ENCODE assay signal across 14 mouse cellular contexts in genomic region chr9:78513776-78514500, GRCm38 (mm10). TPM values are rescaled to one million over a fixed set of nuclear protein-coding genes. Genes with fewer than 3 reads are reported as not detected.
A peak's percentile ranks its signal among the peaks of the same experiment; 100 is the strongest.
DNase-seq lines count a peak whose midpoint lies in the region; ATAC-seq and TF ChIP-seq lines count a peak whose summit lies in the region.
"Had no signal": no experiment of that assay in that cellular context is flagged by ENCODE, and none has a peak within 500 bp of the region (broad histone marks: within the 10 kb centered on the region; RNA-seq: fewer than 3 reads in every experiment).

No protein-coding gene starts in this region.

- no peak overlapping the region for H3K4me2 ChIP-seq in heart, postnatal 0 days (ENCODE audit: low read depth, low read length)
- H3K4me2 ChIP-seq: hindbrain, embryonic 14.5 days; neural tube, embryonic 12.5 days; stomach, embryonic 15.5 days had no signal

- peak; percentile 94; the same call in 1 of the 2 replicates for TF ChIP-seq EP300 in heart, postnatal 0 days (IDR thresholded peaks at IDR 0.05; ENCODE audit: low read depth)

- ATAC-seq in granulocyte monocyte progenitor cell, adult 5-6 weeks (replicated peaks; ENCODE audit: poor library complexity, severe bottlenecking): peak; percentile 30; the same call in 1 of the 2 replicates
- peak; percentile 94 for ATAC-seq in heart, postnatal 0 days (ENCODE audit: insufficient read depth, low read depth)

- peak overlapping the region; percentile 98 for H3K27ac ChIP-seq in heart, postnatal 0 days (ENCODE audit: low read depth)
- H3K27ac ChIP-seq: hindbrain, embryonic 14.5 days; liver, embryonic 14.5 days; neural tube, embryonic 12.5 days; stomach, embryonic 15.5 days had no signal

- no peak for TF ChIP-seq CTCF in heart, postnatal 0 days (IDR thresholded peaks at IDR 0.05; ENCODE audit: low read depth)

- H3K36me3 ChIP-seq in heart, postnatal 0 days (replicated peaks; ENCODE audit: control insufficient read depth, insufficient read depth, low read length): no peaks in the 10 kb centered on the region
- H3K36me3 ChIP-seq: neural tube, embryonic 12.5 days; stomach, embryonic 15.5 days had no signal

- WGBS in heart, postnatal 0 days: 33% methylated on average over 6 of the region's 6 CpGs

- peak; percentile 92 for DNase-seq in 3T3-L1 (ENCODE audit: low read depth, low spot score)
- peak; percentile 77 for DNase-seq in Muller cell, postnatal 12 days (ENCODE audit: inconsistent ontology term)
- DNase-seq in heart, postnatal 0 days (ENCODE audit: low spot score): peak; percentile 93
- DNase-seq in lung, adult 18-20 months: no peak
- DNase-seq in urinary bladder, adult 18-20 months (ENCODE audit: low spot score in 2 of 2): no peak
- DNase-seq in cerebellum, postnatal 14 days: no peak
- DNase-seq in embryo, embryonic 10 days (ENCODE audit: low spot score): no peak
- DNase-seq: cerebellum, adult 9-11 months; layer of hippocampus, postnatal 36 days had no signal

- no peak overlapping the region for H3K4me3 ChIP-seq in heart, postnatal 0 days (ENCODE audit: low read depth, low read length)
- H3K4me3 ChIP-seq: neural tube, embryonic 12.5 days; stomach, embryonic 15.5 days had no signal

- H3K27me3 ChIP-seq in heart, postnatal 0 days (ENCODE audit: control insufficient read depth, insufficient read depth, low read length): no peaks in the 10 kb centered on the region
- H3K27me3 ChIP-seq: neural tube, embryonic 12.5 days; stomach, embryonic 15.5 days had no signal

- no peak overlapping the region for H3K9ac ChIP-seq in heart, postnatal 0 days (replicated peaks; ENCODE audit: low read depth, low read length)
- H3K9ac ChIP-seq: hindbrain, embryonic 14.5 days; liver, embryonic 14.5 days; neural tube, embryonic 12.5 days; stomach, embryonic 15.5 days had no signal

- no peaks in the 10 kb centered on the region for H3K9me3 ChIP-seq in heart, postnatal 0 days (replicated peaks; ENCODE audit: control insufficient read depth, low read length)
- H3K9me3 ChIP-seq: neural tube, embryonic 12.5 days; stomach, embryonic 15.5 days had no signal

- H3K4me1 ChIP-seq in heart, postnatal 0 days (ENCODE audit: control insufficient read depth, insufficient read depth): peaks cover 18% of the 10 kb centered on the region
- H3K4me1 ChIP-seq: neural tube, embryonic 12.5 days; stomach, embryonic 15.5 days had no signal

RNA-seq across cellular contexts. Expression of gene Eef1a1, which starts 25.0 kb away (rescaled TPM):
- 11,615 and 12,636 TPM in 2 replicates for total RNA-seq in granulocyte monocyte progenitor cell, adult 5-6 weeks (2014; fragmentation: Nextera tagmentation)
- 9,337 and 10,965 TPM in 2 replicates for total RNA-seq in granulocyte monocyte progenitor cell, adult 5-6 weeks (2017)
- 7,011 and 7,051 TPM in 2 replicates for total RNA-seq in heart, postnatal 0 days (2014; rRNA removed; ENCODE audit: low replicate concordance)
- polyA plus RNA-seq in heart, postnatal 0 days (2015; fragmentation: Nextera tagmentation; extraction: Ambion mirVana): 2,146 and 2,221 TPM in 2 replicates

Comparison
In these comparisons a context has a peak if more than half of its experiments do, and no peak if none do; other contexts are left out.
1. DNase-seq: peak in 3T3-L1 (single experiment), Muller cell, postnatal 12 days (single experiment) and heart, postnatal 0 days (single experiment); none in lung, adult 18-20 months (0 of 2), urinary bladder, adult 18-20 months (0 of 2), cerebellum, postnatal 14 days (0 of 2) and embryo, embryonic 10 days (single experiment).